8 mouse cellular contexts compared by ENCODE assay signal in the genomic region with DNA sequence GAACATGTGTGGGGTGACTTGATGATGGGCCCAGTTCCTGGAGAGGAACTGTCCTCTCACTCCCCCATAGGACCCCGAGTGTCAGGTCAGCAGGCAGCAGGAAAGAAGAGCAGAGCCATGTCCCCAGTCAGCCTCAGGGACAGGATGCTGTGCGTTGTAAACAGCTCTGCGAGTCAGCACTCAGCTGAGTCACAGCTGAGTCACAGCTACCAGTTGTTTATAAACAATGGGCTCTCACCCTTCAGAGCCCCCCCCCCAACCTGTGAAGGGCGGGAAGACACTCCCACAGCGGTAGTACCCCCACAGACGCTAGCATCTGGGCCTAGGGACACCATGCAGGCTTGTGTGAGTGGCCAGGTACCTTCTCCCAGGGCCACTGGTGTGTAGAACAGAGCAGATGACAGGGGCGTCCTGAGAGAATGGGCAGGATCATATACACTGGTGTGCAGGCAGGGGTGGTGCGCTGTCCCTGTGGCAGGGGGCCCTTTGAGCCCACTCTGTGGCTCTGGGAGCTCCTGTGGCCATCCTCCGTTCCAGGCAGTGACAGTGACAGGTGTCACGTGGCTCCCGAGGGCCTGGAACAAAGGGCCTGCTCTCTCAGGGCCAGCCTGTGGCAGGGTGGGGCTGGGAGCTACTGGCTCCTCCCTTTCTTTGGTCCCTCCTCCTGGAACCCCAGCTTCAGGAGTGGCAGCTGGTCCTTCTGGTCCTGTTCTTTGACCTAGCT. TPM values are rescaled to one million over a fixed set of nuclear protein-coding genes. Genes with fewer than 3 reads are reported as not detected.
DNase-seq lines count a peak whose midpoint lies in the region; ATAC-seq and TF ChIP-seq lines count a peak whose summit lies in the region.
"Had no signal": no experiment of that assay in that cellular context is flagged by ENCODE, and none has a peak within 500 bp of the region (broad histone marks: within the 10 kb centered on the region; RNA-seq: fewer than 3 reads in every experiment).

No protein-coding gene starts in this region.

- ATAC-seq in G1E (ENCODE audit: extremely low read depth, insufficient number of reproducible peaks, low FRiP score, poor library complexity, severe bottlenecking) = peak; percentile 15; the same call in 1 of the 2 replicates

- no peak for DNase-seq in G1E (ENCODE audit: low spot score)
- DNase-seq in adrenal gland, postnatal 25 days = peak; percentile 74
- DNase-seq in heart, postnatal 10 days = peak; percentile 62 to 67
- DNase-seq in kidney, postnatal 14 days = peak; percentile 68
- DNase-seq in lung, postnatal 36 days = peak; percentile 93
- peak; percentile 79 for DNase-seq in skeletal muscle tissue, adult 2 months (ENCODE audit: low read depth, low spot score)

- no peak overlapping the region for H3K4me3 ChIP-seq in G1E (ENCODE audit: low read depth, low read length)
- no peak overlapping the region for H3K4me3 ChIP-seq in embryonic fibroblast, embryonic 13.5 days (ENCODE audit: insufficient read depth, low read length)

- H3K36me3 ChIP-seq in G1E (replicated peaks) = no peaks in the 10 kb centered on the region

- no peak for TF ChIP-seq CTCF in G1E (IDR thresholded peaks at IDR 0.05; ENCODE audit: low read depth, low read length)
- TF ChIP-seq CTCF in embryonic fibroblast, embryonic 13.5 days (IDR thresholded peaks at IDR 0.05; ENCODE audit: borderline replicate concordance, insufficient read depth, low read length) = no peak

- H3K27ac ChIP-seq in embryonic fibroblast, embryonic 13.5 days (ENCODE audit: insufficient read depth, low read length) = peak overlapping the region; percentile 54

- intact Hi-C loops in heart, postnatal 10 days (cut with DNase I) = no loop called here

- no peaks in the 10 kb centered on the region for H3K9me3 ChIP-seq in G1E (replicated peaks)

- peaks cover 47% of the 10 kb centered on the region for H3K27me3 ChIP-seq in G1E (ENCODE audit: insufficient read depth, low read length)

- peaks cover 5% of the 10 kb centered on the region for H3K4me1 ChIP-seq in G1E (ENCODE audit: insufficient read depth, low read depth, low read length)
- H3K4me1 ChIP-seq in embryonic fibroblast, embryonic 13.5 days (ENCODE audit: control insufficient read depth, insufficient read depth, low read length) = peaks cover 21% of the 10 kb centered on the region

- no peak for TF ChIP-seq POLR2A in embryonic fibroblast, embryonic 13.5 days (IDR thresholded peaks at IDR 0.05; ENCODE audit: low read depth, low read length)

RNA-seq across cellular contexts. Expression of gene Ralgds, which starts 12.5 kb away (rescaled TPM):
- total RNA-seq in G1E (2014; fragmentation: Nextera tagmentation) (not detected in 2 replicates), G1E (2017) (0.49 and 0.52 TPM in 2 replicates)
- polyA plus RNA-seq in G1E (2012) = 0.02 TPM in 1 of 2 replicates, not detected in the other
- total RNA-seq in adrenal gland, postnatal 25 days (2021) = 32.6 and 40.3 TPM in 2 replicates
- 26.5 and 36.9 TPM in 2 replicates for polyA plus RNA-seq in embryonic fibroblast, embryonic 13.5 days (2011; ENCODE audit: insufficient read length, low read depth, missing spikeins)
- 10 to 100 TPM; 20.6 to 26.6 TPM for total RNA-seq in heart, postnatal 10 days (2021)

RNA-seq across cellular contexts. Expression of gene Gm10134, which starts 19.5 kb away (rescaled TPM):
- total RNA-seq in G1E (2014; fragmentation: Nextera tagmentation) = not detected in 2 replicates
- total RNA-seq in G1E (2017) = not detected in 2 replicates
- polyA plus RNA-seq in G1E (2012) = not detected in 2 replicates
- total RNA-seq in adrenal gland, postnatal 25 days (2021) = 3.4 TPM in 1 of 2 replicates, not detected in the other
- not detected in 2 replicates for polyA plus RNA-seq in embryonic fibroblast, embryonic 13.5 days (2011; ENCODE audit: insufficient read length, low read depth, missing spikeins)
- 1 to 10 TPM; 1.7 to 2.8 TPM for total RNA-seq in heart, postnatal 10 days (2021)

RNA-seq across cellular contexts. Expression of gene Gbgt1, which starts 28.7 kb away (rescaled TPM):
- total RNA-seq in G1E (2014; fragmentation: Nextera tagmentation) (not detected in 2 replicates), G1E (2017) (not detected in 2 replicates)
- not detected in 2 replicates for polyA plus RNA-seq in G1E (2012)
- 2.1 and 3.2 TPM in 2 replicates for total RNA-seq in adrenal gland, postnatal 25 days (2021)
- polyA plus RNA-seq in embryonic fibroblast, embryonic 13.5 days (2011; ENCODE audit: insufficient read length, low read depth, missing spikeins) = not detected in 2 replicates
- 1 to 10 TPM; 2.5 to 2.8 TPM for total RNA-seq in heart, postnatal 10 days (2021)

RNA-seq across cellular contexts. Expression of gene Cel, which starts 37.8 kb away (rescaled TPM):
- total RNA-seq in G1E (2014; fragmentation: Nextera tagmentation) (not detected in 2 replicates), G1E (2017) (not detected in 2 replicates)
- not detected in 2 replicates for polyA plus RNA-seq in G1E (2012)
- 0.24 TPM in 1 of 2 replicates, not detected in the other for total RNA-seq in adrenal gland, postnatal 25 days (2021)
- not detected in 2 replicates for polyA plus RNA-seq in embryonic fibroblast, embryonic 13.5 days (2011; ENCODE audit: insufficient read length, low read depth, missing spikeins)
- not detected for total RNA-seq in heart, postnatal 10 days (2021)
- total RNA-seq: layer of hippocampus, adult 18-20 months had no signal

RNA-seq across cellular contexts. Expression of gene Mrps2, which starts 57.5 kb away (rescaled TPM):
- total RNA-seq in G1E (2014; fragmentation: Nextera tagmentation) = 101 TPM in 2 replicates
- total RNA-seq in G1E (2017) = 30.3 and 33.4 TPM in 2 replicates
- 46.4 and 49.6 TPM in 2 replicates for polyA plus RNA-seq in G1E (2012)
- total RNA-seq in adrenal gland, postnatal 25 days (2021) = 52.4 and 61.8 TPM in 2 replicates
- polyA plus RNA-seq in embryonic fibroblast, embryonic 13.5 days (2011; ENCODE audit: insufficient read length, low read depth, missing spikeins) = 33.1 and 37.4 TPM in 2 replicates
- 10 to 100 TPM; 45.1 to 48.3 TPM for total RNA-seq in heart, postnatal 10 days (2021)

Comparison
In these comparisons a context has a peak if more than half of its experiments do, and no peak if none do; other contexts are left out.
1. RNA of gene Ralgds, which starts 12.5 kb away (total RNA-seq): 32.6 to 40.3 TPM in adrenal gland, postnatal 25 days and 20.6 to 26.6 TPM in heart, postnatal 10 days; 0.49 to 0.52 TPM in G1E; every median in the first group is over 10 times any median in the second.